Mouse (Mus musculus): ENCODE measurements at regions not wholly inside any gene's neighbourhood (a gene's known extent, or its start where the extent isn't known, plus 50 kb on each side); places are given as distances from the start of the nearest gene placed in this dataset.
A peak's percentile ranks its signal among the peaks of the same experiment; 100 is the strongest.

- no peak for DNase-seq (ENCODE audit: low spot score in 2 of 2)
Observed at GRCm38 (mm10) chr2:50654221-50654952, 357.8 kb upstream of the Mmadhc start.

GRCm38 (mm10) chr2:50653121-50653615, 356.6 kb upstream of the Mmadhc start:
- no peak for DNase-seq (ENCODE audit: low spot score in 2 of 2)

DNA sequence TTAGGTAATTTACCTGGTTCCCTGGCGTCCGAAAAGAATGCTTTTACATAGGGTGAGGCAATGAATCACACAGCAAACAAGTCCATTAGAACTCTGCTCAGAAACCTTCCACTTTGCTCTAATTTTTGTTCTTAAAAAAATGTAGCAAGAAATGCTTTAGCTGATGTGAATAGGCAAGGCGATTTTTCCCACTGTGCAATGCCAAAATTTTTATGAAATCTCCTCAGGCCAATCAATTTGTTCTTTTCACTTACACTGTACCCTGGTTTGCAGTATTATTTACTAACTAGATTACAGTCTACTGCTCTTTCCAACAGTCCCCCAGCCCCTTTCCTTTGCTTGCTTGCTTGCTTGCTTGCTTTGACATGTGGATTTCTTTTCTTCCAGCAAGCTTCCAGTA, 353.1 kb upstream of the Mmadhc start:
- DNase-seq (ENCODE audit: low spot score in 2 of 2), result no peak

- no peak for DNase-seq (ENCODE audit: low spot score in 2 of 2)
Observed at GRCm38 (mm10) chr2:50643219-50643618, 346.6 kb upstream of the Mmadhc start.

- no peak for DNase-seq (ENCODE audit: low spot score in 2 of 2)
Observed at GRCm38 (mm10) chr2:50642198-50642597, 345.6 kb upstream of the Mmadhc start.

DNA sequence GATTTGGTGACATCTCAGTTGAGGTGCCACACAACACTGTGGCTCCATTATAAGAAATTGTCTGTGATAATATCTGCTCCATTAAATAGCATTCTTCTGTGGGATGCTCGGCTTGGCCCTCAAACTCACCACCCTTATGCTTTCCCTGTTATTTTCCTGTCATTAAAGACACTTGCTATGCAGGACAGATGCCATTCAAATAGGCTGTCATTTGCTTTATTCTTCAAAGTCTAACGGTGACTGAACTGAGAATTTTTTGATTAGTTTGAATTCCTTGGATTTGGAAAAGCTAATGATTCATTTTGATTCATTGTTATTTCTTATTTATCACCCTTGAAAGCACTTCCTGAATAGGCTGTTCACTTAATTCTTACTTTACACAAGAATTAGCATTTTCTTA, 339.3 kb upstream of the Mmadhc start:
- no peak for DNase-seq (ENCODE audit: low spot score in 2 of 2)

DNA sequence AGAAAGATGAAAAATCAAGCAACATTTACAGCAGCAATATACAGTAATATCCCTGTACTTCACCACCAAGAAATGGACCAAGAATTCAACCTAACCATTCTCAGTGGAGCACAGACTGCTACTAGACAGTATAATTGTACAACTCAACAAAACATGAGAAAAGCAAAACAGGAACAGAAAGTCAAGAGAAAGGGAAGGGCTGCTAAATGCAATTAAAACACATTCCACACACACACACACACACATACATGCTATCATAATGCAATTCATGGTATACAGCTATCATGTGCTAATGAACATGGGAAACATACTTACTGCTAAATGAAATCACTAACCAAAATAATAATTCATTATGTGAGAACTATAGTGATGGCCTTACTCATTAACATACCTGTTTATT, 335.2 kb upstream of the Mmadhc start:
- DNase-seq (ENCODE audit: low spot score in 2 of 2), result no peak

- no peak for DNase-seq (ENCODE audit: low spot score in 2 of 2)
Observed at GRCm38 (mm10) chr2:50627501-50627900, 330.9 kb upstream of the Mmadhc start.

- no peak for DNase-seq (ENCODE audit: low spot score in 2 of 2)
Observed at GRCm38 (mm10) chr2:50625233-50625749, 328.7 kb upstream of the Mmadhc start.

GRCm38 (mm10) chr2:50609086-50609485, 312.5 kb upstream of the Mmadhc start:
- DNase-seq (ENCODE audit: low spot score in 2 of 2), result no peak

DNA sequence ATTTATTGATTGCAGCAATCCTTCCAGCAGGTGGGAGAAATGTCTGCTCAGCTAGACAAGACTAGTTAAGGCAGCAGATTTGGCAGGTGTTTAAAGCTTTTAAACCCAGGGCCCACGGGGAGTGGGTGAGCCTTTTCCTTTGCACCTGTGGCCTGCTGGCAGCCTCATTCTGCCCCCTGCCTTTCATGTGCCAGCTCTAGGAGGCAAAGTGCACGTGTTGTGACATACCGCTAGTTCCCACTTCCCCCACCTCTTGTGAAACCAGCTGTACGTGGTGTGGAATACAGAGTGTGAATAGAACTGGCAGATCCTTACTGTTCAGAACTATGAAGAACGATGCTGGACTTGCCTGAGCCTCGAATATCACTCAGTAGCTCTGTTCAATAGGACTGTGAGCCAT, 292.6 kb upstream of the Mmadhc start:
- no peak for DNase-seq (ENCODE audit: low spot score in 2 of 2)

DNA sequence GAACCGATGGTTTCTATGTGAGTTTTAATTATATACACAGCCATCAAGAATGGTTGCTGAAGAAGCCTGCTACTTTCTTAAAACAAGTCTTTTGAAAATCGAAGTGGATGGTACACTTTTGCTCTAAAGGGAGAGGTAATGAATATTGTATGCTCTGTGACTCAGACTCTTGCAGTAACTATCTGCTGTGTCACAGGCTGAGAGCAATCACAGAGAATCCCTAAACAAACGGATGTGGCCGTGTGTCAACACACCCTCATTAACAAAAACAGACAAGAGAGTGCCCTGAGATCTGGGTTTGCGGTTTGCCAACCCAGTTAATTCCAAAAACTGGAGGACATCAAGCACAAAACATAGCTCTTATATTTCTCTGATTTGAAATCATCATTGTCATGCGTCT, 292.1 kb upstream of the Mmadhc start:
- no peak for DNase-seq (ENCODE audit: low spot score in 2 of 2)

DNA sequence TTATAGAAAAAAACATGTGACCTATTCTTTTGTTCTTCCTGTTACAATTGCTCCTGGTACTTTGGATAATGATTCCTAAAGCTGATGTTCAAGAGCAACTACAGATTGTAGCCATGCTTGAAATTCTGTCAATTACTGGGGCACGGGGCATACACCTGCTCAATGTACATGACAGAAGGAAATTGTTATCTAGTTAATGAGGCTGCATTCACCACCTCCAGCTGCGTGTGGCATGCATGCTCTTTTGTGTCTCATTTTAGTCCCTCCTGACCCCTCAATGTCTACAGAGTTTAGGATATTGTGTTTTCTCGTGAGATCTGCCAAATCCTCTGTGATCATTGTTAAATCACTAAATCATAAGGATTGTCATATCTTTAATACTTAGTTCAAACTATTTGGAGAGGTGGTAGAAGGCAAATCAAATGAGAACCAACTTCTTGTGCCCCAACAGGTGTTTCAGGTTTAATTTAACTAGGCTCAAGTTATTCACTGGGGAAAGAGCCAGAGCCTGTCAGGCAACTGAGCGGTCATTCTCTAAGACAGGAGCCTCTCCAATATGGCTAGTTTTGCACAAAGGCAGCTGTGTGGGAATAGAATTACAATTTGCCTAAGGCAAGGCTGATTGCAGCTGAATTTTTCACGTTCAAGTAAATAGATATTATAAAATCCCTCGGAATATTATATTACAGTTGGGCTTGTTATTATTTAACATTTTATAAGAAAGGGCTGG, 289.9 kb upstream of the Mmadhc start:
- DNase-seq (ENCODE audit: low spot score in 2 of 2), result no peak

GRCm38 (mm10) chr2:50579620-50580019, 283.0 kb upstream of the Mmadhc start:
- no peak for DNase-seq (ENCODE audit: low spot score in 2 of 2)

DNA sequence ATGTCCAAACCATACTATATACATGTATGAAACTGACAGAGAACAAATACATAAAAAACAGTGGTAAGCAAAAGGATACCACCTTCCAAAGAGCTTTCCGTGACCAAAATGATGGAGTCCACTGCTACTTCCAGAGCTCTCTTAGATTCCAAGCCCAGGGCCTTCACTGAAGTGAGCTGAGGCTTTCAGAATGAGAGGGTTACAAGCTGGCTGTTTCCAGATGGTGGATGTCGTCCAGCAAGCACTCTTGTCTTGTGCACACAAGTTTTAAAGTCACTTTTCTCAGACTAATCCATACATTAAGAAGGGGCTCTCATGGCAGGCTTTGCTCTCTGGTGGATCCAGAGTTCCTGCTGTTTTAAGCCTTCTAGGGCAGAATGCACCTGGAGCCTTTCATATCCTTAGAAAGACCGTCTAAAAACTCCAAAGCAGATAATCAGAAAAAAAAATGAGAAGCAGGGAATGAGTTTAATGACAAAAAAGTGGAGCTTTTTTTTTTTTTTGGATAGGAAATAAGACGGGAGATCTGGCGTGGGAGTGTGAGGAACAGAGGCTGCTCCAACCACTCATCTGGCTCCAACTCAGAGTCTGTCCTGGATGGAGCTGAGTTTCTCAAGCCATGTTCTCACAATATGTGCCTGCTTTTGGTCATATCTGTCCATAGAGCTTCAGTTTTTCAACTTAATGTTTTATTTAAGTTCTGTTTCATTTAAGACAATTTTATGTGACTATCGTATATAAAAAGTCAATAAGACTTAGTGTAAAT, 281.9 kb upstream of the Mmadhc start:
- no peak for DNase-seq (ENCODE audit: low spot score in 2 of 2)

- DNase-seq (ENCODE audit: low spot score in 2 of 2), result peak; percentile 31 to 76
Observed at GRCm38 (mm10) chr2:50577736-50578135, 281.1 kb upstream of the Mmadhc start.

- DNase-seq (ENCODE audit: low spot score in 2 of 2), result no peak
Observed at GRCm38 (mm10) chr2:50573455-50573854, 276.9 kb upstream of the Mmadhc start.

DNA sequence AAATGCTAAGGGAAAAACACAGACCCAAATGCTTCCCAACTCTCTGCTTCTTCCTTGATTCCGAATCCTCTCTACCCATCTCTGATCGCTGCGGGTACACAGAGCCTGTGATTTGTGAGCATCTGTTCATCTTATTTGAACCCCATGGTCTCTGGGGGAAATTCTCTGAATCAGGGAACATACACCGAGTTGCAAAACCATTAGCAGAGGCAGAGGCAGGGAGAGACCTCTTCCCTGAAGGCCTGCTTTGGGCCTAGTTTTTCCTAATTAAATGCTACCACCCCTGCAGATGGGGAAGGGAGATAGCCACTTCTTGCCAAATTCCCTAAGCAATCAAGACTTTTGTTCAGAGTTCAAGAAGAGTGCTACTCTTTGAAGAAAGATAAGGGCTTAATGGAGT, 274.4 kb upstream of the Mmadhc start:
- no peak for DNase-seq (ENCODE audit: low spot score in 2 of 2)

DNA sequence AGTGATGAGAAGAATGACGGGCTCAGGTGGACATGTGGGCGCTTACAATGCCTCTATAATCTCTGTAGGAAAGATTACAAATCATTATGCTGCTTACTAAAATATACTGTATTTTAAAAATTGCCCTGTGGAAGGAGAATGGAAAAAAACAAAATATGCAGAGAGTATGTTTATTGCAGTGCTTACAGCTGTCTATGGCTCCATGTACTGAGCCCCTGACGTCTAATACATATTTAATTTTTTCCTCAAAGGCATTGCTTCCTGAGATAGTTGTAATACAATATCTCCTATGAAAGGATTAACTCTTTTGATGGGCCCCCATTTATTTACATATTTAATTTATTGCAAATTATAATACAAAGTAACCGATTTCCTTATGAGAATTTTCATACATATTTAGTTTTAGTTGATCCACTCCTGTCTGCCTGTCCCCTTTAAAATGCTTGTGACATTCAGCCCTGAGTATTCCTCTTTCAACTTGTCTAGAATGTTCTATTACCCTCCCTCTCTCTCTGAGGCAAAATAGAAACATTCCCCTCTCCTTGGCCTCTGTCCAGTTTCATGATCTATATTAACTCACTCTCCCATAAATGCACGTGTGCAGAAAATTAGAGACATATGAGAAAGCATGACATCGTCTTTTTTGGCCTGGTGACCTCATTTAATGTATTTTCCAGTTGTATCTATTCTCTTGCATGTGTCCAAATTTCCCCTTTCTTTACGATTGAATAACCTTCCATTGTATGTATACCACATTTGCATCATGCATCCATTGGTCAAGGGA, 273.1 kb upstream of the Mmadhc start:
- no peak for DNase-seq (ENCODE audit: low spot score in 2 of 2)

GRCm38 (mm10) chr2:50568777-50569501, 272.3 kb upstream of the Mmadhc start:
- no peak for DNase-seq (ENCODE audit: low spot score in 2 of 2)
